Mouse (Mus musculus): Measurements from ENCODE around the gene Gltpd2.

Gltpd2 gene

GRCm38 (mm10) chr11:70566586-70566985, 47.6 kb downstream of the Gltpd2 start:
- no peak for DNase-seq
